Mouse (Mus musculus): Measurements from ENCODE around the gene Plch2. TPM values are rescaled to one million over a fixed set of nuclear protein-coding genes. Genes with fewer than 3 reads are reported as not detected.
"Not testable (repeated sequence)": the region's sequence is repeated elsewhere in the genome, so short reads cannot be mapped to it uniquely, and the experiment has no call there.

The Plch2 gene
- polyA plus RNA-seq, 1 experiment from 2014 or later = 5.2 TPM

DNA sequence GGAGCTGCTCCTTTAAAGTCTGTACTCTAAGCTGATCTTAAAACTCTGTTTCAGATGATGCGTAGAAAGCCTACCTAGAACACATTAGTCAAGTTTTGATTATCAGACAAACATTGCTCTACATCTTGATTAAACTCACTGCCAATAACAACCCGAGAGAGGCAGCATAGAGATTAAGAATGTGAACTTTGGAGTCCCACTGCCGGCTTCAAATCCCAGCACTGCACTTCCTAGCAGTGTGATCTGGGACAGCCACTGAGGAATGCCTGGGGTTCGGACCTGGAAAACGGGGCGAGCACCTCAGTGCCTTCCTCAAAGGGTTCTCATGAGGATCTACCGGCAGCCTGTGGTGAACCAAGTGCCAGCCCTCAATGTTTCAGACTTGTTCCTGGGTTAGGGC lies 27.8 kb upstream of the Plch2 start:
- peaks cover 42% of the 10 kb centered on the region for H3K36me3 ChIP-seq (ENCODE audit: insufficient read depth)
- no peak overlapping the region for H3K4me3 ChIP-seq (ENCODE audit: low read depth, low read length)
- peak overlapping the region; percentile 89 for H3K4me2 ChIP-seq
- no peak for TF ChIP-seq CTCF (IDR thresholded peaks at IDR 0.05; ENCODE audit: low read depth)
- peak overlapping the region; percentile 85; the same call in 1 of the 2 replicates for H3K9ac ChIP-seq
- no peaks in the 10 kb centered on the region for H3K9me3 ChIP-seq (ENCODE audit: low read depth, low read length)
- WGBS = 78% methylated on average over 7 of the region's 7 CpGs
- ATAC-seq (ENCODE audit: insufficient read depth) (no peak), DNase-seq (no peak)
- H3K27ac ChIP-seq (ENCODE audit: low read depth) = no peak overlapping the region
- H3K4me1 ChIP-seq (ENCODE audit: insufficient read depth) = peaks cover 15% of the 10 kb centered on the region
- no peaks in the 10 kb centered on the region for H3K27me3 ChIP-seq (ENCODE audit: insufficient read depth, low read length)

DNA sequence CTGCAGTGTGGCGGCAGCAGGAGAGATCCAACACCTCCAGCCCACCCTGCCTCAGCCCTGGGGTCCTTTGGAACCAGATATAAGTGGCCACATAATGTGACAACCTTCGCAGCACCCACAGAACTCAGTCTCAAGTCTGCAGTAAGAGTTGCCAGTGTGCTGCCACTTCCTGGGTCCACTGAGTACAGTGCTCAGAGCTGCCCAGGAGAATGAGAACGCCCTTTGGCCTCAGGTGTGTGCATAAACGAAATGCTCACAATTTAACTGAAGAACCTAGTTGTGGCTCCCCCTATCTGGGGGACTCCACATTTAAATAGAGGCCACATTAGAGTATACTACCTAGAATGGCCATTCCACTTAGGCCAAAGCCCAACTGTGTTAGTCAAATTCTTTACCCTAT lies 27.0 kb upstream of the Plch2 start:
- no peak for TF ChIP-seq CTCF (IDR thresholded peaks at IDR 0.05; ENCODE audit: low read depth)
- WGBS = 80% methylated on average over 4 of the region's 4 CpGs
- Histone ChIP-seq H3K27ac (ENCODE audit: low read depth) (no peak overlapping the region), H3K4me1 (ENCODE audit: insufficient read depth) (peaks cover 15% of the 10 kb centered on the region), H3K9me3 (ENCODE audit: low read depth, low read length) (no peaks in the 10 kb centered on the region), H3K27me3 (ENCODE audit: insufficient read depth, low read length) (no peaks in the 10 kb centered on the region), H3K4me2 (no peak overlapping the region), H3K36me3 (ENCODE audit: insufficient read depth) (peaks cover 48% of the 10 kb centered on the region), H3K9ac (no peak overlapping the region), H3K4me3 (ENCODE audit: low read depth, low read length) (no peak overlapping the region)
- ATAC-seq (ENCODE audit: insufficient read depth) (no peak), DNase-seq (no peak)

DNA sequence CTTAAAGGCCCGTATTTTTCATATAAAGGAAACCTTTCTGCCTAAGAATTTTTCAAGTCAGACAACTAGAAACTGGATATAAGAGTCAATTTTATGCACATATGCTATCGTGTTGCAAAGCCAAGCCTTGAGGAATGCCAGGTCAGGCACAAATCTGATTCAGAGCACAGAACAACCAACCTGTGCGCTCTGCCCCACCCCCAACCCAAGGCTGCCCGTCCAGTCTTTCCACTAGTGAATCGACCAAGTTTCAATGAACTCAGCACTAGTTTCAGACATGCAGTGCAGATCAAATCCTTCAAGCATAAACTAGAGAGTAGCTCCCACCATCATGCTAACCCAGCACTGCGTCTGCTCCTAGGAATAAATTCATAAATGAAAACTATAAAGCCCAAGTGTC lies 23.1 kb upstream of the Plch2 start:
- Histone ChIP-seq H3K9ac (no peak overlapping the region), H3K4me1 (ENCODE audit: insufficient read depth) (peaks cover 2% of the 10 kb centered on the region; the same call in 1 of the 2 replicates), H3K27me3 (ENCODE audit: insufficient read depth, low read length) (no peaks in the 10 kb centered on the region), H3K36me3 (ENCODE audit: insufficient read depth) (peaks cover 86% of the 10 kb centered on the region), H3K4me2 (no peak overlapping the region), H3K4me3 (ENCODE audit: low read depth, low read length) (no peak overlapping the region), H3K27ac (ENCODE audit: low read depth) (no peak overlapping the region), H3K9me3 (ENCODE audit: low read depth, low read length) (no peaks in the 10 kb centered on the region)
- DNase-seq (no peak), ATAC-seq (ENCODE audit: insufficient read depth) (no peak)
- WGBS = 78% methylated on average over 6 of the region's 6 CpGs
- TF ChIP-seq CTCF (IDR thresholded peaks at IDR 0.05; ENCODE audit: low read depth) = no peak

DNA sequence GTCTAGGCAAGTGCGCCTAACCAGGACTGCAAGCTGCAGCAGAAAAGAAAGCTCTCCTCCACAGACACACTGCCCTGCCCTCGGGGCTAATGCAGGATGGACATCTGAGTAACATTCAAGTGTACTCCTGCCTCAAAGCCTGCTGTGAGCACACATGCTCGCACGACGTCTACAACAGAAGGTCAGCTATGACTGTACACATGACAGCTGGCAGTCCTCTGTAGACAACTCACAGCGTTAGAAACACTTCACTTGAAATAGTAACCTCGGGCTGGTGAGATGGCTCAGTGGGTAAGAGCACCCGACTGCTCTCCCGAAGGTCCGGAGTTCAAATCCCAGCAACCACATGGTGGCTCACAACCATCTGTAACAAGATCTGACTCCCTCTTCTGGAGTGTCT lies 22.2 kb upstream of the Plch2 start:
- not testable (repeated sequence) for H3K4me3 ChIP-seq (ENCODE audit: low read depth, low read length); H3K4me1 ChIP-seq (ENCODE audit: insufficient read depth); H3K4me2 ChIP-seq; DNase-seq; H3K9ac ChIP-seq; H3K27ac ChIP-seq (ENCODE audit: low read depth); H3K27me3 ChIP-seq (ENCODE audit: insufficient read depth, low read length); H3K9me3 ChIP-seq (ENCODE audit: low read depth, low read length)
- 65% methylated on average over 10 of the region's 10 CpGs for WGBS
- 0 out of 2 replicates have a peak, but pooled peaks have one; percentile 38 for ATAC-seq (ENCODE audit: insufficient read depth)
- H3K36me3 ChIP-seq (ENCODE audit: insufficient read depth) = peaks cover 94% of the 10 kb centered on the region

DNA sequence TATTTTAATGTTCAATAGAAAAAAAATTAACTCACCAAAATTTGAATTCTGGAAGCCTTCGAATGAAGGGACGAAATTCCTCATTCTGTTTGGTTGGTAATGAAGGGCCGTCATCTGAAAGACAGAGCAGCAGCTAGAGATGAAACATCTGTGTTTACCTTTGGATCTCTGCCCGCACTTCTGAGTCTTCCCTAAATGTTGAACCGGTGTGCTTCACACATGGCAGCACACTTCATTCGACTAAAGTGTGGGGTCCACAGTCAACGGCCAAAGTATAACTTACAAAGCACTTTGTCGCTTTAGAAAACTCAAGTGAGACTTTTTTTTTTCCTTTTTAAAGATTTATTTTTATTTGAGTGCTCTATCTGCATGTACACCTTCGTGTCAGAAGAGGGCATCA lies 20.1 kb upstream of the Plch2 start:
- H3K9me3 ChIP-seq (ENCODE audit: low read depth, low read length) = no peaks in the 10 kb centered on the region
- no peak overlapping the region for H3K9ac ChIP-seq
- no peaks in the 10 kb centered on the region for H3K4me1 ChIP-seq (ENCODE audit: insufficient read depth)
- H3K27me3 ChIP-seq (ENCODE audit: insufficient read depth, low read length) = no peaks in the 10 kb centered on the region
- ATAC-seq (ENCODE audit: insufficient read depth) = no peak
- peaks cover 95% of the 10 kb centered on the region for H3K36me3 ChIP-seq (ENCODE audit: insufficient read depth)
- no peak overlapping the region for H3K4me3 ChIP-seq (ENCODE audit: low read depth, low read length)
- DNase-seq = no peak
- H3K4me2 ChIP-seq = no peak overlapping the region
- 48% methylated on average over 9 of the region's 9 CpGs for WGBS
- no peak for TF ChIP-seq CTCF (IDR thresholded peaks at IDR 0.05; ENCODE audit: low read depth)
- H3K27ac ChIP-seq (ENCODE audit: low read depth) = no peak overlapping the region

DNA sequence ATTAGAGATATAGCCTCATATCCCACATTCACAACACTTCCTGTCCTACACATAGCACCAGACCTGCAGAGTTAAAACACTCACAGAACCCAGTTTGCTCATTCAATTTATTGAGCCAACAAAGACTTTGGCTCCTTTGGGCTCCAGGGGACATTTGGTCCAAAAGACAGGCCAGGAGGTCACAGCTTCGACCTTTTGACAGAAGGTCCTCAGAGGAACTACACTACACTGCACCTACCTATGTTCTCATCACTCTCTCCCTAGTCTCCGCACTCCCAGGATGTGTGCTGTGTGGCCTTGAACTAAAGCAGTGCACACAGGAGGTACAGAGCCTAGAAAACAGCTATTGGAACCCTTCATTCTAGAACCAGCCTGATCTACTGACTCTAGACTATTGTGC lies 19.2 kb upstream of the Plch2 start:
- Histone ChIP-seq H3K4me3 (ENCODE audit: low read depth, low read length) (no peak overlapping the region), H3K4me2 (no peak overlapping the region), H3K27ac (ENCODE audit: low read depth) (no peak overlapping the region), H3K27me3 (ENCODE audit: insufficient read depth, low read length) (no peaks in the 10 kb centered on the region), H3K36me3 (ENCODE audit: insufficient read depth) (peaks cover 97% of the 10 kb centered on the region), H3K4me1 (ENCODE audit: insufficient read depth) (no peaks in the 10 kb centered on the region), H3K9me3 (ENCODE audit: low read depth, low read length) (no peaks in the 10 kb centered on the region), H3K9ac (no peak overlapping the region)
- no peak for DNase-seq
- TF ChIP-seq CTCF (IDR thresholded peaks at IDR 0.05; ENCODE audit: low read depth) = no peak
- whole genome bisulfite sequencing = 92% methylated on average over 2 of the region's 2 CpGs
- ATAC-seq (ENCODE audit: insufficient read depth) = no peak

DNA sequence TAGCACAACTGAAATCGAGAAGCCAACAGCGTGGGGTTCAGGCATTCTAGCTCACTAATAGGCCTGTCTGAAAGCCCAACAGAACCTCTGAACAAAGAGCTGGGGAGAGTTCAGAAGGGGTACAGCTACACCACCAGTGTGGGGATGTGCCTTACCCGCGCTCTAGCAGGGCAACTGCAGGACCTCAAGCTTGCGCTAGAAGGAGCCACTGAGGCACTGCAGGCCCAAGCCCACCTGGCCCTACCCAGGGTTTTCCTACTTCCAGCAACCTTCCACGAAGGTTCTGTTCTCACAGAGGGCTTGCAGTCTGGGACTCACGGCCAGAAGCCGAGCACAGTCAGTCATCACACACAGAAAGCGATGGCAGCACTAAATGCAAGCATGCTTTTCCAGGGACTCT lies 18.6 kb upstream of the Plch2 start:
- no peaks in the 10 kb centered on the region for H3K27me3 ChIP-seq (ENCODE audit: insufficient read depth, low read length)
- H3K36me3 ChIP-seq (ENCODE audit: insufficient read depth) = peaks cover 97% of the 10 kb centered on the region
- H3K9ac ChIP-seq = no peak overlapping the region
- ATAC-seq (ENCODE audit: insufficient read depth) (no peak), DNase-seq (no peak)
- no peak overlapping the region for H3K27ac ChIP-seq (ENCODE audit: low read depth)
- H3K4me3 ChIP-seq (ENCODE audit: low read depth, low read length) = no peak overlapping the region
- H3K4me2 ChIP-seq = no peak overlapping the region
- WGBS = 87% methylated on average over 9 of the region's 9 CpGs
- H3K4me1 ChIP-seq (ENCODE audit: insufficient read depth) = no peaks in the 10 kb centered on the region
- no peaks in the 10 kb centered on the region for H3K9me3 ChIP-seq (ENCODE audit: low read depth, low read length)
- no peak for TF ChIP-seq CTCF (IDR thresholded peaks at IDR 0.05; ENCODE audit: low read depth)

DNA sequence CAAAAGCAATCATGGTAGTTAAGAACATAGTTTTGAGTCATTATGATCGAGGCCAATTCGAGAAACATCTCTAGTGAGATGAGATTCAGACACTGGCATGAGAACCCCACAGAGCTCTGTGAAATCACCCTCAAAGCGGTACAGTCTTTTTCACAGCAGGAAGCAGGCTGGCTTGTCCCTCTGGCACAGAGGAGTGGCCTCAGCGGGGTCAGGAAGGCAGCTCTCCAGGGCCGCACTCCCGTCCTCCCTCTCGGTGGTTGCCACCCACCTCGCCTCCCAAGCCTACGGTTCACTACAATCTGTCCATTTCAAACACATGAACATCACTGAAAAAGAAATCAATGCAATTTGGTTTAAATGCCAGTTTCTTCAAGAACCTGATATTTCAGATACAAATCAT lies 17.8 kb upstream of the Plch2 start:
- Histone ChIP-seq H3K27ac (ENCODE audit: low read depth) (no peak overlapping the region), H3K9me3 (ENCODE audit: low read depth, low read length) (no peaks in the 10 kb centered on the region), H3K9ac (no peak overlapping the region), H3K4me2 (no peak overlapping the region), H3K36me3 (ENCODE audit: insufficient read depth) (peaks cover 97% of the 10 kb centered on the region), H3K27me3 (ENCODE audit: insufficient read depth, low read length) (no peaks in the 10 kb centered on the region), H3K4me1 (ENCODE audit: insufficient read depth) (no peaks in the 10 kb centered on the region), H3K4me3 (ENCODE audit: low read depth, low read length) (no peak overlapping the region)
- no peak for DNase-seq
- 78% methylated on average over 9 of the region's 9 CpGs for WGBS
- no peak for ATAC-seq (ENCODE audit: insufficient read depth)
- no peak for TF ChIP-seq CTCF (IDR thresholded peaks at IDR 0.05; ENCODE audit: low read depth)

Data from lung, embryonic 14.5 days (tissue).